Mouse (Mus musculus) cerebellum, adult 11 months (tissue): ENCODE measurements around the gene Bcas2.
"Not testable (repeated sequence)": the region's sequence is repeated elsewhere in the genome, so short reads cannot be mapped to it uniquely, and the experiment has no call there.

Source experiments
- DNase-seq: peaks from one replicate; pipeline ENCODE4 v3.0.0; 2022

Bcas2 gene

GRCm38 (mm10) chr3:103169771-103170170, 1.7 kb upstream of the Bcas2 start:
- DNase-seq = peak; percentile 46

DNA sequence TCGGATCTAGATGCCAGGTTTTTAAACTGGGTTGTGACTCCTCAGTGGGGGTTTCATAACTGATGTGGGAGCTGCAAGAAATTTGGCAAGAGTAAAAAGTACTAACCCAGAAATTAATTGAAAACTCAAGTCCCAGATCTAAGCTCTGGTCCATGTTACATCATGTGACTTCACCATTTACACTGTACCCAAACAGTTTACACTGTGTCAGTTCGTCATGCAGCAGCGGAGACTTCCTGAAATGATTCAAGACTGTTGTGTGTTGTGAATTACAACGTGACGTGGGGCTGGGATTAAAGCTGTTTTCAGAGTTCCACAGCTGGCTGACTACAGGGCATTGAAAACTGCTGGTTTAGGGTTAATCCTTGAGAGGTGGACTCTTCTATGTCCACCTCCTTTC, 1.2 kb downstream of the Bcas2 start:
- no peak for DNase-seq

DNA sequence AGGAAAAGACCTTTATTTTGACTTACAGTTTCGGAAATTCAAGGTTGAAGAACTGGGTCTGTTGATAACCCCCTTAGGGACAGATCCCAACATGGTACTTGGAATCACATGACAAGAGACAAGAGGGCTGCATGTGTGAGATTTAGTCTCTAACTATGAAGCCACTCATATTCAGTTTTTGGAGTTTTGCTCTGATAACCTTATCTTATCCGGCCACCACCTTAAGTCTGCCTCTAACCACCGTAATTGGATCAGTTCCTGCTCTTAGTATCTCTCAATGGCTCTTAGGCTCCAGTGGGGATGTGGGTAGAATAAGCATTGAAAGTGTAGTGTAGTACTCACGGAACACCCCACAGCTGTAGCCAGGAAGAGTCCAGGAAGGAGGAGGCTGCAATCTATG, 5.3 kb downstream of the Bcas2 start:
- DNase-seq = no peak

- DNase-seq = no peak
These were observed 8.1 kb downstream of the Bcas2 start for GRCm38 (mm10) chr3:103179527-103179926.

DNA sequence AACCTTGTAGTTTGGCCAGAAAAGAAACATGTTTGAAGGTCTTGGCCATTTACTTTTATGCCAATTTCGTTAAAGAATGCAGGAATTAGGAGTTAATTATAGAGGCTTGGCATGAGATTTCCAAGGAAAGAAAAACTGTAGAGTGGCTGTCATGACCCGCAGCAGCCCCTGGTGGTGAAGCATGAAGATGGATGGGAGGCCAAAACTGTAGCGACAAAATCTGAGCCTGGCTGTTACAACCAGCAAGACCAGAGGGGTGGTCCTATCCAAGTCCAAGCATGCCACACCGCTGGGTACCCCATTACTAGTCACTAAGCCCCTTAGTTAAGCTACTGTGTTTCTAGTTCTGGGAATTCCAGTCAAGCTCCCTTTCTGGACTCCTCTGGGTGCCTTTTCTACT, 9.7 kb downstream of the Bcas2 start:
- DNase-seq = no peak

DNA sequence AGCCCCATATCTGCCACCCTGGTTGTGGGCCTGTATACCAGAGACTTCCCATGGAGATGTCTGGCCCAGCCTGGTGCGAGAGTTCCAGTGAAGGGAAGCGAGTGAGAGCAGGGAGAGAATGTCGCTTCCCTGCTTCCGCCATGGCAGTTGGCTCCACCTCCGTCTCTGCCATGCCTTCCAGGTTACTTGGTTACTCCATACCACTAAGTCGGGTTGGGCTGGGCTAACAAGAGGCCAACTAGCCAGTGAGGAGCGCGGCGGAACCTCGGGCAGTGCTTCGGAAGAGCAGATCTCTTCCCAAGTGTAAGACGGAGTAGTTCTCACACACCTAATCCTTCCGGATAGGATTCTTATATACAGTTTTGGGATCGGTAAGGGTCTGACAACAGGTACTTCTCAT, 11.4 kb downstream of the Bcas2 start:
- no peak for DNase-seq

DNA sequence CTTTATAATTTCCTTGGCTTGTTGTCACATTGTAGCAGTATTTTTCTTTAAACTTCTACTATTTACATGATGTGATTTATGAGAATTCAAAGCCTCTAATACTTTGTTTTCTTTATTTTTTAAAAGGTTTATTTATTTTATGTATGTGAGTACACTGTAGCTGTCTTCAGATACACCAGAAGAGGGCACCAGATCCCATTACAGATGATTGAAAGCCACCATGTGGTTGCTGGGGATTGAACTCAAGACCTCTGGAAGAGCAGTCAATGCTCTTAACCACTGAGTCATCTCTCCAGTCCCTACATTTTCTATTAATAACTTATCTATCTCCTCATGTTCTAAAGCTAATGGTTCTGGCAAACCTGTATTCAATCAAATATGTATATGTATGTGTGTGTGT, 13.0 kb downstream of the Bcas2 start:
- DNase-seq = not testable (repeated sequence)

- DNase-seq = no peak
These were observed 17.0 kb downstream of the Bcas2 start for GRCm38 (mm10) chr3:103188451-103188850.

GRCm38 (mm10) chr3:103188856-103189255, 17.4 kb downstream of the Bcas2 start:
- DNase-seq = no peak

GRCm38 (mm10) chr3:103192161-103192560, 20.7 kb downstream of the Bcas2 start:
- DNase-seq = no peak

DNA sequence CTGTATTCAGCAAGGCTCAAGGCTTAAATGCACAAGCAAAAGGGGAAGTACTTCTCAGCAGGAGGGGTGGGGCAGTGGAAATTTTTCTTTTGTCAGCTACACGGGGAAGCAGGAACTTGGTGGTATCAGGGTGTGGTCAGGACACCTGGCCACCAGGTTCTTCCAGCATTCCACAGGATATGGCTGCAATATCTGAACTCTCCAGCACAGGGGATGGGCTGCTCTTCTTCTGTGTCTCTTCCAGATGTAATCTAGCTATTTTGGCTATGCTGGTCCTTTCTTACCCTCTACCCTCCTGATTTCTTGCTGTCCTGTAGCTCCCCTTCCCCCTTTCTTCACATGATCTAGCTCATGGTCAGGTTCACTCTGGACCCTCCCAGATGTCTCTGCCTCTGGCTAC, 21.7 kb downstream of the Bcas2 start:
- no peak for DNase-seq

DNA sequence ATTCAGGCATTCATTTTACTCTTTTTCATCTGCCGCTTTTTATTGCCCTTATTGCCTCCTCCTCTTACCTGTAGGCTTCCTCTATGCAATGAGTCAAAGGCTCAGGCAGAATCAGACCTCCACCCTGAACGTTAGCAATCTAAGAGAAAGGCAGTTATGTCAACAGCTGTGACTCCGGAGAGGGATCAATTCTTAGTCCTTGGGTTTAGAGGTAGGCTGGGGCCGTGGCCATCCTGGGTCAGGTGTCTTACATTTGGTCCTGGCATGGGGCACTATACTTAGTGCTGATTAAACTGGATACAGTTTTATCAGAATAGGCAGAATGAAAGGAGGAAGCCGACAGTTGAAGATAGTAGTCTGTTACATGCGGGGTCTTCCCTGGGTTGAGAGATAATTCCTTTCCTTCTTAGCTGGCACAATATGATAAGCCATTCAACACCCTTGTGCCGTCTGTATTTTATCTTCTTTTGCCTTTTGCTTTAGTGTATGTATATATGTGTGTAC, 24.9 kb downstream of the Bcas2 start:
- no peak for DNase-seq

- no peak for DNase-seq
These were observed 27.9 kb downstream of the Bcas2 start for GRCm38 (mm10) chr3:103199386-103199785.

DNA sequence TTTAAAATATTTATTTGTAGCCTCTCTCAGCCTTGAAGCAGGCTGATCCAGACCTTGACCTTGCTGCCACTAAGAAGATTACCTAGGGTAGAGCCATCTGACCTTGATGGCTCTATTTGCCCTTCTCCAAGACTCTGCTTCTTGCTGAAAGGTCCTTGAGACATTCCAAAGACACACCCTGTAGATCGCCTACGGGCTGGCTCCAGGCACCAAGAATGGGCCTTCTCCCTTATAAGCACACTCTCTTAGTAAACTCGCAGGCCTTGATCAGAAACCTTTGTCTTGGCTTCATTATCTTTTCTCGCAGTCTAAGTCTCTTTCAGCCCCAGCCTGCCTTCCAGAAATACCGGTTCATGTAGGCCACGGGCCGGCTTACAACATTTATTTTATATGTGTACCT, 29.6 kb downstream of the Bcas2 start:
- not testable (repeated sequence) for DNase-seq

GRCm38 (mm10) chr3:103203554-103203953, 32.1 kb downstream of the Bcas2 start:
- DNase-seq = no peak

GRCm38 (mm10) chr3:103204445-103204844, 33.0 kb downstream of the Bcas2 start:
- no peak for DNase-seq

DNA sequence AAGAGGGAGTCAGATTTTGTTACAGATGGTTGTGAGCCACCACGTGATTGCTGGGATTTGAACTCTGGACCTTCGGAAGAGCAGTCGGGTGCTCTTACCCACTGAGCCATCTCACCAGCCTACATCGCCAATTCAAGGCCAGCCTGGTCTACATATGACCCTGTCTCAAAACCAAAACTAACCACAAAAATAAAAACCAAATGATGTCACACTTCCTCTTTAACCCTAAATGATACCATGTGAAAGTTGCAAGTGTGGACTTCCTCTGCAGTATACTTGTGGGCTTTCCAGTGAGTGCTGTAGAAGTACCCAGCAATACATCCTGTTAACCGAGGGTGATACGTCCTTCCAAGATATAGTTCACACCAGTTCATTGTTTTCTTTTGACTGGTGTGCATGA, 34.9 kb downstream of the Bcas2 start:
- DNase-seq = no peak

GRCm38 (mm10) chr3:103207749-103208148, 36.3 kb downstream of the Bcas2 start:
- DNase-seq = no peak

DNA sequence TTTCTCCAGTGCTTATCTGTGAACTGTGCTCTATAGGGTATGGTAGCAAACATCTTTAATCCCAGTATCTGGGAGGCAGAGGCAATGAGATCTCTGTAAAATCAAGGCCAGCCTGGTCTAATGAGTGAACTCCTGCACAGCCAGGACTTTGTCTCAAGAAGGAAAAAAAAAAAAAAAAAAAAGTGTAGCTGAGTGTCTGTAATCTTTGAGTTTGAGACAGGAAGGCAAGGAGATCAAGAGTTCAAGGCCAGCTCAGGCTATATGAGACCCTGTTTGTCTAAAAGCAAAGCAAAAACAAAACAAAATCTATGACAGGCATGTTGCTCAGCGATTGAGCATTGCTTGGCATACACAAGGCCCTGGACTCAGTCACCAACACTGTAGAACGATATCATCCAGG, 36.8 kb downstream of the Bcas2 start:
- no peak for DNase-seq

GRCm38 (mm10) chr3:103211101-103211500, 39.6 kb downstream of the Bcas2 start:
- no peak for DNase-seq

- DNase-seq = no peak
These were observed 40.7 kb downstream of the Bcas2 start for GRCm38 (mm10) chr3:103212142-103212541.

- DNase-seq = no peak
These were observed 42.1 kb downstream of the Bcas2 start for GRCm38 (mm10) chr3:103213537-103213936.

- DNase-seq = no peak
These were observed 43.3 kb downstream of the Bcas2 start for GRCm38 (mm10) chr3:103214593-103215285.

- DNase-seq = not testable (repeated sequence)
These were observed 43.9 kb downstream of the Bcas2 start for GRCm38 (mm10) chr3:103215399-103215798.

DNA sequence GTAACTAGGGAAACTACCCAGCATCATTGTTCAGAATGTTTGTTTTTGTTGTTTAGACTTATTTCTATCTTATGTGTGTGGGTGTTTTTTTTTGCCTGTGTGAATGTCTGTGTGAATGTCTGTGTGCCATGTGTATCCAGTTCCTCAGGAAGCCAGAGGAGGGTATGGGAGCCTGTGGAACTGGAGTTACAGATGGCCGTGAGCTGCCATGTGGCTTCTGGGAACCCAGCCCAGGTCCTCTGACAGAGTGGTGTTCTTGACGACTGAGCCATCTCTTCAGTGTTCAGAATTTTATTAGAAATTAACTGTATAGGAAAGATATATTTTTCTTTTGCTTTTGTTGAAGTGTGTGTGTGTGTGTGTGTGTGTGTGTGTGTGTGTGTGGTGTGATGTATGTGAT, 50.0 kb downstream of the Bcas2 start:
- DNase-seq = no peak
